Mouse (Mus musculus) forebrain, embryonic 16.5 days (tissue): Measurements from ENCODE around the gene Wdr6. TPM values are rescaled to one million over a fixed set of nuclear protein-coding genes. Genes with fewer than 3 reads are reported as not detected.

Source experiments
- ATAC-seq: fragments of 200-750 bp; cut with Nextera tagmentation; 2 replicates; pipeline ENCODE4 v1.8.0; 2017; ENCODE audit warnings: mild to moderate bottlenecking, moderate library complexity
- H3K27ac ChIP-seq: fragments of 300-500 bp; sonication (generic); 2 replicates; pipeline ENCODE4 v1.5.1; 2014; ENCODE audit warnings: low read length, control low read depth
- H3K27me3 ChIP-seq: fragments of 300-500 bp; sonication (generic); replicated peaks from 2 replicates; pipeline ENCODE4 v1.6.1; 2014; ENCODE audit warnings: low read length; ENCODE audit not compliant: control insufficient read depth, insufficient read depth
- H3K36me3 ChIP-seq: fragments of 300-500 bp; sonication (generic); 2 replicates; pipeline ENCODE4 v1.6.1; 2014; ENCODE audit not compliant: control insufficient read depth, insufficient read depth
- H3K4me1 ChIP-seq: fragments of 300-500 bp; sonication (generic); replicated peaks from 2 replicates; pipeline ENCODE4 v1.6.1; 2014; ENCODE audit warnings: low read length; ENCODE audit not compliant: control insufficient read depth, insufficient read depth
- H3K4me2 ChIP-seq: fragments of 300-500 bp; sonication (generic); 2 replicates; pipeline ENCODE4 v1.6.1; 2014; ENCODE audit warnings: mild to moderate bottlenecking, low read length, control low read depth
- H3K4me3 ChIP-seq: fragments of 300-500 bp; sonication (generic); replicated peaks from 2 replicates; pipeline ENCODE4 v1.5.1; 2014; ENCODE audit warnings: mild to moderate bottlenecking, low read length, control low read depth
- H3K9ac ChIP-seq: fragments of 300-500 bp; sonication (generic); replicated peaks from 2 replicates; pipeline ENCODE4 v1.6.1; 2014; ENCODE audit warnings: low read depth, low read length, control low read depth
- H3K9me3 ChIP-seq: fragments of 300-500 bp; sonication (generic); 2 replicates; pipeline ENCODE4 v1.6.1; 2016; ENCODE audit warnings: low read length; ENCODE audit not compliant: control insufficient read depth
- WGBS: fragments of 180-500 bp; shearing (Covaris S2); extraction: QIAGEN DNeasy Blood & Tissue Kit; methylation state at CpG from one replicate; pipeline ENCODE4 v1.1.7; 2014; 5-methylcytosine and 5-hydroxymethylcytosine counted together
- polyA plus RNA-seq: library from polyadenylated mRNA; unstranded; fragments of >200 nt; fragmentation: Nextera tagmentation; extraction: Ambion mirVana; gene quantifications from 2 replicates; pipeline ENCODE4 v1.2.1, GENCODE M21; 2015

Wdr6 gene
- polyA plus RNA-seq, 1 experiment from 2014 or later = 267 TPM

GRCm38 (mm10) chr9:108567931-108568419, 10.6 kb downstream of the Wdr6 start:
- Histone ChIP-seq H3K9me3 (no peaks in the 10 kb centered on the region), H3K36me3 (peaks cover 29% of the 10 kb centered on the region), H3K9ac (peak overlapping the region; percentile 72), H3K27me3 (no peaks in the 10 kb centered on the region), H3K4me1 (peaks cover 38% of the 10 kb centered on the region), H3K4me2 (peak overlapping the region; percentile 84), H3K27ac (peak overlapping the region; percentile 95), H3K4me3 (peak overlapping the region; percentile 64)
- WGBS = 12% methylated on average over 18 of the region's 18 CpGs
- ATAC-seq = no peak

GRCm38 (mm10) chr9:108566815-108567776, 11.4 kb downstream of the Wdr6 start, which contains the start of gene Ndufaf3:
TSS of gene Ndufaf3 (minus strand) at chr9:108567434.
- under 1% methylated on average over 73 of the region's 73 CpGs for WGBS

GRCm38 (mm10) chr9:108565881-108566814, 12.4 kb downstream of the Wdr6 start:
- H3K36me3 ChIP-seq = peaks cover 14% of the 10 kb centered on the region
- ATAC-seq = no peak
- no peaks in the 10 kb centered on the region for H3K27me3 ChIP-seq
- 13% methylated on average over 35 of the region's 35 CpGs for WGBS
- H3K9ac ChIP-seq = peak overlapping the region; percentile 72
- peak overlapping the region; percentile 84 for H3K4me2 ChIP-seq
- peak overlapping the region; percentile 64 for H3K4me3 ChIP-seq
- peaks cover 44% of the 10 kb centered on the region for H3K4me1 ChIP-seq
- H3K27ac ChIP-seq = peak overlapping the region; percentile 95
- no peaks in the 10 kb centered on the region for H3K9me3 ChIP-seq

More at GRCm38 (mm10) chr9:108566815-108567776, 11.4 kb downstream of the Wdr6 start, which contains the start of gene Ndufaf3:
- Histone ChIP-seq H3K9me3 (no peaks in the 10 kb centered on the region), H3K36me3 (peaks cover 23% of the 10 kb centered on the region), H3K9ac (peak within 1 kb of the TSS; percentile 72), H3K4me1 (peaks cover 38% of the 10 kb centered on the region), H3K4me3 (peak within 1 kb of the TSS; percentile 64), H3K27me3 (no peaks in the 10 kb centered on the region), H3K27ac (peak within 1 kb of the TSS; percentile 95), H3K4me2 (peak within 1 kb of the TSS; percentile 84)
- peak; percentile 87 for ATAC-seq

- ATAC-seq = no peak
- H3K4me2 ChIP-seq = no peak overlapping the region
- no peaks in the 10 kb centered on the region for H3K9me3 ChIP-seq
- H3K36me3 ChIP-seq = peaks cover 16% of the 10 kb centered on the region
- 88% methylated on average over 7 of the region's 7 CpGs for WGBS
- no peak overlapping the region for H3K27ac ChIP-seq
- H3K27me3 ChIP-seq = no peaks in the 10 kb centered on the region
- no peak overlapping the region for H3K4me3 ChIP-seq
- H3K9ac ChIP-seq = no peak overlapping the region
- H3K4me1 ChIP-seq = peaks cover 34% of the 10 kb centered on the region
Measured at GRCm38 (mm10) chr9:108564131-108564530, 14.4 kb downstream of the Wdr6 start.

- H3K9ac ChIP-seq = no peak overlapping the region
- no peaks in the 10 kb centered on the region for H3K9me3 ChIP-seq
- H3K36me3 ChIP-seq = peaks cover 20% of the 10 kb centered on the region
- H3K4me3 ChIP-seq = no peak overlapping the region
- H3K4me2 ChIP-seq = no peak overlapping the region
- 95% methylated on average over 8 of the region's 8 CpGs for WGBS
- no peaks in the 10 kb centered on the region for H3K27me3 ChIP-seq
- no peak for ATAC-seq
- peaks cover 32% of the 10 kb centered on the region for H3K4me1 ChIP-seq
- no peak overlapping the region for H3K27ac ChIP-seq
Measured at GRCm38 (mm10) chr9:108563671-108564070, 14.9 kb downstream of the Wdr6 start.

GRCm38 (mm10) chr9:108560227-108560841, 18.2 kb downstream of the Wdr6 start, which contains the start of gene Impdh2:
TSS of gene Impdh2 (plus strand) at chr9:108560286.
- WGBS = under 1% methylated on average over 53 of the region's 53 CpGs
- H3K4me2 ChIP-seq = peak within 1 kb of the TSS; percentile 82

GRCm38 (mm10) chr9:108559169-108559568, 19.4 kb downstream of the Wdr6 start:
- H3K9ac ChIP-seq = no peak overlapping the region
- no peak overlapping the region for H3K27ac ChIP-seq
- H3K4me1 ChIP-seq = peaks cover 11% of the 10 kb centered on the region
- no peak overlapping the region for H3K4me3 ChIP-seq
- WGBS = 94% methylated on average over 4 of the region's 4 CpGs
- H3K4me2 ChIP-seq = no peak overlapping the region
- no peak for ATAC-seq
- no peaks in the 10 kb centered on the region for H3K27me3 ChIP-seq
- peaks cover 38% of the 10 kb centered on the region for H3K36me3 ChIP-seq
- no peaks in the 10 kb centered on the region for H3K9me3 ChIP-seq

More at GRCm38 (mm10) chr9:108560227-108560841, 18.2 kb downstream of the Wdr6 start, which contains the start of gene Impdh2:
- peak within 1 kb of the TSS; percentile 73 for H3K9ac ChIP-seq
- H3K4me1 ChIP-seq = peaks cover 11% of the 10 kb centered on the region
- H3K27me3 ChIP-seq = no peaks in the 10 kb centered on the region
- ATAC-seq = peak; percentile 99
- peak within 1 kb of the TSS; percentile 64 for H3K4me3 ChIP-seq
- H3K27ac ChIP-seq = peak within 1 kb of the TSS; percentile 75
- H3K9me3 ChIP-seq = no peaks in the 10 kb centered on the region
- peaks cover 36% of the 10 kb centered on the region for H3K36me3 ChIP-seq

- no peaks in the 10 kb centered on the region for H3K27me3 ChIP-seq
- H3K27ac ChIP-seq = no peak overlapping the region
- no peaks in the 10 kb centered on the region for H3K4me1 ChIP-seq
- no peak overlapping the region for H3K4me3 ChIP-seq
- no peak overlapping the region for H3K9ac ChIP-seq
- no peak for ATAC-seq
- no peaks in the 10 kb centered on the region for H3K9me3 ChIP-seq
- WGBS = 100% methylated on average over 1 of the region's 1 CpGs
- peaks cover 36% of the 10 kb centered on the region for H3K36me3 ChIP-seq
- no peak overlapping the region for H3K4me2 ChIP-seq
Measured at GRCm38 (mm10) chr9:108546875-108547274, 31.7 kb downstream of the Wdr6 start.
